Mouse (Mus musculus): ENCODE measurements around the gene Rbm14.

DNA sequence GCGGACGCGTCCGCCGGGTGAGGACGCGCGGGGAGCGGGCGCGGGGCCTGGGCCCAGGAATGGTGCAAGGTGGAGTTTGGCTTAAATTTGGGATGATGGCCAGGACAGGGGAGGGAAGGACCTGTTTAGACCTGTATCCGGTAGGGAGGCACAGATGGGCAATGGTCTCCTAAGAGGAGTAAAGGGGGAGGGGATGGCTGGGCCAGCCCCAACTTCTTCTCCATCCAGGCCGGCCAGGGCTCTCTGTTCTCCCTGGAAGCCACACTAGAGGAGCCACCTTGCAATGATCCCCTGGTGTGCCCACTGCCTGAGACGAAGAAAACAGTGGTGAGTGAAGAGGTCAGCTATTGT, 44.0 kb upstream of the Rbm14 start:
- no peak for TF ChIP-seq CTCF (IDR thresholded peaks at IDR 0.05)
- no peak for TF ChIP-seq EP300 (IDR thresholded peaks at IDR 0.05)
